Mouse (Mus musculus) embryonic facial prominence, embryonic 14.5 days (tissue): ENCODE measurements around the gene Crnn. TPM values are rescaled to one million over a fixed set of nuclear protein-coding genes. Genes with fewer than 3 reads are reported as not detected.

Source experiments
- ATAC-seq: fragments of 200-750 bp; cut with Nextera tagmentation; 2 replicates; pipeline ENCODE4 v1.8.0; 2017; ENCODE audit warnings: low read depth, moderate number of reproducible peaks, moderate TSS enrichment
- DNase-seq: peaks from one replicate; pipeline ENCODE4 v3.0.0-alpha.2; 2015; ENCODE audit warnings: low spot score
- H3K27ac ChIP-seq: fragments of 300-500 bp; sonication (generic); replicated peaks from 2 replicates; pipeline ENCODE4 v1.5.1; 2014; ENCODE audit warnings: low read depth, mild to moderate bottlenecking, low read length, moderate library complexity
- H3K27me3 ChIP-seq: fragments of 300-500 bp; sonication (generic); replicated peaks from 2 replicates; pipeline ENCODE4 v1.6.1; 2014; ENCODE audit warnings: low read length; ENCODE audit not compliant: control insufficient read depth, insufficient read depth
- H3K36me3 ChIP-seq: fragments of 300-500 bp; sonication (generic); 2 replicates; pipeline ENCODE4 v1.6.1; 2014; ENCODE audit warnings: low read length, mixed read lengths; ENCODE audit not compliant: control insufficient read depth, insufficient read depth
- H3K4me1 ChIP-seq: fragments of 300-500 bp; sonication (generic); 2 replicates; pipeline ENCODE4 v1.6.1; 2014; ENCODE audit warnings: antibody characterized with exemption, low read length; ENCODE audit not compliant: control insufficient read depth, insufficient read depth
- H3K4me2 ChIP-seq: fragments of 300-500 bp; sonication (generic); 2 replicates; pipeline ENCODE4 v1.6.1; 2014; ENCODE audit warnings: low read depth, mild to moderate bottlenecking, low read length, moderate library complexity, mixed read lengths
- H3K4me3 ChIP-seq: fragments of 300-500 bp; sonication (generic); 2 replicates; pipeline ENCODE4 v1.5.1; 2014; ENCODE audit warnings: low read depth, mild to moderate bottlenecking, low read length
- H3K9ac ChIP-seq: fragments of 300-500 bp; sonication (generic); 2 replicates; pipeline ENCODE4 v1.6.1; 2014; ENCODE audit warnings: low read depth, mild to moderate bottlenecking, low read length, moderate library complexity, mixed read lengths
- H3K9me3 ChIP-seq: fragments of 300-500 bp; sonication (generic); 2 replicates; pipeline ENCODE4 v1.6.1; 2016; ENCODE audit warnings: low read length; ENCODE audit not compliant: control insufficient read depth
- WGBS: fragments of 180-500 bp; shearing (Covaris S2); extraction: QIAGEN DNeasy Blood & Tissue Kit; methylation state at CpG from one replicate; pipeline ENCODE4 v1.1.7; 2014; 5-methylcytosine and 5-hydroxymethylcytosine counted together
- polyA plus RNA-seq: library from polyadenylated mRNA; unstranded; fragments of >200 nt; fragmentation: Nextera tagmentation; extraction: Ambion mirVana; gene quantifications from 2 replicates; pipeline ENCODE4 v1.2.1, GENCODE M21; 2014

Gene Crnn
- polyA plus RNA-seq, result 2.1 TPM in 2 replicates

DNA sequence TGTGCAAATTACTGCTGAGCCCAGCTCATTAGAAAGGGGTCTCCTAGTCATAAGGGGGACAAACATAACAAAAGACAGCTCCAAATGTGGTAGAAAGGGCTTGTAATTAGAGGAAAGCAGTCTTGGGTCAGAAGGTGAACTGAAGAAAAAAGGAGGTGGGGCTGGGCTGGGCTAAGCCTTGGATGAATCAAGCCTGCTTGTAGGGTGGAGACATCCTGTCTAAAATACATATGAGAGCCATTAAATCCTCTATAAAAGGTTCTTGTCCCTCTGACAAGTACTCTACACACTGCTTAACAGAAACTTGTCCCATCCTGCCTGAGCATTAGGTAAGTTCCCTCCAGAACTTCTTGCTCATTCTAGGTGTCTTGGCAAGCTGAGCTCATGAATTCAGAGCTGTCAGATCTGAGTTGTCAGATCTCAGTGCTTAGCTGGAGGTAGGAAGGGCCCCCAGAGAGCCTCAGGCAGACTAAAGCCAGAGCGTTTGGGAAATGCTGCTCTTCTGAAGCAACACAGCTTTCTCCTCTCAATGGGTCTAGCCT lies at the start of gene Crnn:
TSS of gene Crnn (plus strand) at position 278 of the 542 bp plus-strand sequence.
- WGBS, result 33% methylated on average over 1 of the region's 1 CpGs
- DNase-seq (peak; percentile 48), ATAC-seq (peak; percentile 80; the same call in 1 of the 2 replicates)
- H3K36me3 ChIP-seq, result no peaks in the 10 kb centered on the region
- no peak within 1 kb of the TSS for H3K4me2 ChIP-seq
- no peaks in the 10 kb centered on the region for H3K27me3 ChIP-seq
- no peak within 1 kb of the TSS for H3K4me3 ChIP-seq
- H3K9ac ChIP-seq, result no peak within 1 kb of the TSS
- no peaks in the 10 kb centered on the region for H3K9me3 ChIP-seq
- no peaks in the 10 kb centered on the region for H3K4me1 ChIP-seq
- H3K27ac ChIP-seq, result no peak within 1 kb of the TSS

DNA sequence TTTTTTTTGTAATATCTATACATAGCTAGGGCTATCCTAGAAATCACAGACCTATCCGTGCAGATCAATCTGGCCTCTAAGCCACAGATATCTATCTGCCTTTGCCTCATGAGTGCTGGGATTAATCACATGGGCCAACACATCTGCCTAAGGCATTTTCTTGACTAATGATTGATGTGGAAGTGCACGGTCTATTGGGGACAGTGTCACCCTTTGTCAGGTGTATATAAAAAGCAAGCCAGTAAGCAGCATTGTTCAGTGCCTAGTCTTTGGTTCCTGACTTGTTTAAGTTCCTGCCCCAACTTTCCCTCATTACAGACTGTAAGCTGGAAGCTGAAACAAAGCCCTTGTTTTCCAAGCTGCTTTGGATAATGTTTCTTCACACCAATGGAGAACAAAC lies 48.1 kb upstream of the Crnn start:
- WGBS, result 62% methylated on average over 2 of the region's 2 CpGs
- DNase-seq (no peak), ATAC-seq (no peak)
- Histone ChIP-seq H3K4me2 (no peak overlapping the region), H3K27ac (no peak overlapping the region), H3K9ac (no peak overlapping the region), H3K4me3 (no peak overlapping the region), H3K27me3 (no peaks in the 10 kb centered on the region), H3K9me3 (no peaks in the 10 kb centered on the region), H3K4me1 (no peaks in the 10 kb centered on the region), H3K36me3 (no peaks in the 10 kb centered on the region)

DNA sequence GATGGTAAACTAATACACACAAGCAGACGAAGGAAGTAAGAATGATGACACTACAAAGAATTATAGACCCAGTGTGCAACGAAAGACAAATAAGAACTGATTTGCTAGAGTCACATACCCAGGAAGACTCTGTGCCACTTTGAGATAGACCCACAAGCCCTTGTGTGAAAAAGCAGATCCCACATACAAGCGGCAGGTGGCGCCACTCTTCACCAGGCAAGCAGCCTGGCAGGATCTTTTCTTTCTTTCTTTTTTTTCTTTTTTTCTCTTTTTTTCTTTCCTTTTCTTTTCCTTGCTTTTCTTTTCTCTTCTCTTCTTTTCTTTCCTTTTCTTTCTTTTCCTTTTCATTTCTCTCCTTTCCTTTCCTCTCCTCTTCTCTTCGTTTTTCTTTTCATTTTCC lies 32.9 kb upstream of the Crnn start:
- DNase-seq (no peak), ATAC-seq (no peak)
- WGBS, result 34% methylated on average over 5 of the region's 5 CpGs

DNA sequence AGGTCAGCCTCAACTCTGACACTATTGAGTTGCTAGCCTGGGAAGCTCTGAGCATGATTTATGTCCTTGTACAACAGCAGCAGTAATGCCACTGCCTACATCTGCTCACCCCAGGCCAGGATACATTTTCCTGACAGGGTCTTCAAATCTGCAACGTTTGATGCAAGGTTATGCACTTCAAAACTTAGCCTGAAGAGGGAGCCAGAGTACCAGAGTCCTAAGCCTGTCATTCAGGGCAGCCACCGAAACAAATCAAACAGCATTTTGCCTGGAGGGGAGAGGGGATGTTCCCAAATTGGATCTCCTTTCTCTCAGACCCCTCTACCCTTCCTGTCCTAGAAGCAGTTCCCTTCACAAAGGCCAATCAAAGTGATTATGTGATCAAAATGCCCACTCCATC lies 30.1 kb upstream of the Crnn start:
- peak; percentile 30 for DNase-seq
- Histone ChIP-seq H3K9ac (no peak overlapping the region), H3K4me3 (no peak overlapping the region), H3K9me3 (no peaks in the 10 kb centered on the region), H3K4me2 (no peak overlapping the region), H3K36me3 (no peaks in the 10 kb centered on the region), H3K27ac (no peak overlapping the region), H3K27me3 (no peaks in the 10 kb centered on the region), H3K4me1 (no peaks in the 10 kb centered on the region)
- no peak for ATAC-seq
- WGBS, result 0% methylated on average over 2 of the region's 2 CpGs

More for the DNA sequence above, 32.9 kb upstream of the Crnn start:
- Histone ChIP-seq H3K27me3 (no peaks in the 10 kb centered on the region), H3K4me2 (no peak overlapping the region), H3K4me3 (no peak overlapping the region), H3K9ac (no peak overlapping the region), H3K9me3 (no peaks in the 10 kb centered on the region), H3K27ac (no peak overlapping the region), H3K36me3 (no peaks in the 10 kb centered on the region), H3K4me1 (no peaks in the 10 kb centered on the region)

DNA sequence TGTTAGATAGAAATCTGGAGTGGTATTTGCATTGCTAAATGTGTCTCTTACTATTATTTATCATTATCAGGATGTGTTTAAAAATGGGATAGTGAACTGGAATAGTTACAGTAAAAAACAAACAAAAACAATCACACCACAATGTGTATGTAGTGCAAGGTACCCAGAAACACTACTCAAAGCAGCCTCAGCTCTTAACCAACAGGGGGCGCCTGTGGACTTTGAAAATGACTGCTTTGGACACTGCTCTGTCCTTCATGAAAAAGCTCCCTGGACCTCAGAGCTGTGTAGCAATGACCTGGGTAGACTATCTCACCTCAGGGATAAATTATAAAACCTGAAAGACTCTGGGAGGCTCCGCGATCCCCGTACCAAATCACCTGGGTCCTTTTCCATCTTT lies 25.5 kb upstream of the Crnn start:
- H3K9me3 ChIP-seq, result no peaks in the 10 kb centered on the region
- H3K36me3 ChIP-seq, result no peaks in the 10 kb centered on the region
- DNase-seq (no peak), ATAC-seq (no peak)
- no peak overlapping the region for H3K27ac ChIP-seq
- H3K4me3 ChIP-seq, result no peak overlapping the region
- no peaks in the 10 kb centered on the region for H3K4me1 ChIP-seq
- no peak overlapping the region for H3K4me2 ChIP-seq
- no peak overlapping the region for H3K9ac ChIP-seq
- H3K27me3 ChIP-seq, result no peaks in the 10 kb centered on the region
- 52% methylated on average over 4 of the region's 4 CpGs for WGBS

DNA sequence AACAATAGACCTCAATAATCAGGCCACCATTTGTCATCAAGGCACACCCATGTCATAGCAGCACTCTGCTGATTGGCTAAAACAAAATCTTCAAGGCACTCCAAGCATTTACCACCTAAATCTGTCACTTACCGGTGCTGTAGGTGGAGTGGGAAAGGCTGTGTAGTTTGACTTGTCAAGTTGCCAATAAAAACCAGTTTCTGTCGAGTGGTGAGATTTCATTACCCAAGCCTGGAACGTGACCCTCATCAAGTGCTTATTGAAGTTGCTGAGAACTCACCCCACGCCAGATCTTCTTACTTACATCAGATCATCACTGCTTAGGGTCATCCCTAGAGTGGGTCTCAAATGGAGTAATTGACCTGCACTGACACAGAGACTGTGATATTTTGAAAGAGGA lies 16.5 kb upstream of the Crnn start:
- Histone ChIP-seq H3K9ac (no peak overlapping the region), H3K27me3 (no peaks in the 10 kb centered on the region), H3K27ac (no peak overlapping the region), H3K9me3 (no peaks in the 10 kb centered on the region), H3K36me3 (no peaks in the 10 kb centered on the region), H3K4me1 (no peaks in the 10 kb centered on the region), H3K4me2 (no peak overlapping the region), H3K4me3 (no peak overlapping the region)
- DNase-seq (peak; percentile 58), ATAC-seq (peak; percentile 60; the same call in 1 of the 2 replicates)
- 44% methylated on average over 4 of the region's 4 CpGs for WGBS

DNA sequence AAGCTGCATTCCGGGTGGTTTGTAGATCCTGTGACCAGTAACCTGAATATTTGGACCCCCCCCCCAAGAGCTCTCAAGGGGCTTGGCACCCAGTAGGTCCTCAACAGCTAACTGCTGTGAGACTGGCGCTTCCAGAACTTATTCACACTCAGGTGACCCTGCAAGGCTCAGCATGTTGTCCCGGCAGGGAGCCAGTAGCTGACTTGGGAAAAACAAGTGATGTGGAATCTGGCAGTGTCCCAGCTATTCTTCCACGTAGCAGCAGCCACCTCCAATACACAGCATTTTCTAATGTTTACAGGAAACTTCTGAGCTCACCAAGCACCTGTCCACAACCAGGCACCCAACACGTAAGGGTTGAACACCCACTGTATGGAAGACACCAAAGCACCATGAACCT lies 15.5 kb upstream of the Crnn start:
- Histone ChIP-seq H3K36me3 (no peaks in the 10 kb centered on the region), H3K4me2 (no peak overlapping the region), H3K9me3 (no peaks in the 10 kb centered on the region), H3K4me1 (no peaks in the 10 kb centered on the region), H3K9ac (no peak overlapping the region), H3K4me3 (no peak overlapping the region), H3K27me3 (no peaks in the 10 kb centered on the region), H3K27ac (no peak overlapping the region)
- no peak for ATAC-seq
- WGBS, result 42% methylated on average over 5 of the region's 5 CpGs
- DNase-seq, result peak; percentile 46

DNA sequence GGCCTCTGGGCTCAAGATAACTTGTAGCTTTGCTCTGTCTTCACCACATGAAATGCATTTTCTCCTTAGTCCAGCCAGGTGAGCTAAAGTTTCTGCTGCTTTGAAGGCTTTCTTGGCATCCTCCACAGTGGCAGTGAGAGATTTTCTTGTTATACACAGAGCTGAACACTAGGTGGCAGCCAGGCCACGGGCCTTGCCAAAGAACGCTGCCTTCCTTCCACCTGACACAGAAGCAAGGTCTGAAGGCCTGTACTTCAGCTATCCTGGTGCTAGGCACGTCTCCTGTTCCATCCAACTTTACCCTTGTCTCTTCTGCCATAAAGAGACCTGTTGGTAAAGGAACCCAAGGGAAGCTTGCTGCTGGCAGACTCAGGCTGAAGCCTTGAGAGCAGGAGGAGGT lies 14.1 kb upstream of the Crnn start:
- H3K27me3 ChIP-seq, result no peaks in the 10 kb centered on the region
- H3K4me2 ChIP-seq, result no peak overlapping the region
- H3K27ac ChIP-seq, result no peak overlapping the region
- H3K4me1 ChIP-seq, result no peaks in the 10 kb centered on the region
- 12% methylated on average over 3 of the region's 3 CpGs for WGBS
- H3K36me3 ChIP-seq, result no peaks in the 10 kb centered on the region
- H3K9ac ChIP-seq, result no peak overlapping the region
- DNase-seq, result peak; percentile 59
- no peaks in the 10 kb centered on the region for H3K9me3 ChIP-seq
- no peak for ATAC-seq
- H3K4me3 ChIP-seq, result no peak overlapping the region

DNA sequence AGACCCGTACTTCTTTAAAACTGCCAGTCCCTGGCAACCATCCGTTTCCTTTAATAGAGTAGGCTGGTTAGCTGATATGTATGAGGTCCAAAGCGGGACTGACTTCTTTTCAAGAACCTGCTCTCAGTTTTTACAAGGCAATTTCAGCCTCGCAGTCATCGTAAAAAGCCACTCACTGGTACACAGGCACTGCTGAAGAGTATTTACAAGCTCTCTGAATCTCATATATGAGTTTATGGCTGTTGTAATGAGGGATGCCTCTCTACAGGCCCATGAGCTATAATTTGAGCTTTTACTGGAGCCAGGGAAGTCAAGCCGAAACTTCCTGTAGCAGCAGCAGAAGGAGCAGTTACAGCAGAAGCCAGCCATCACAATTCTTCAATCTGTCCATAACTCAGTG lies 17.9 kb downstream of the Crnn start:
- no peaks in the 10 kb centered on the region for H3K9me3 ChIP-seq
- H3K27ac ChIP-seq, result no peak overlapping the region
- ATAC-seq, result no peak
- no peaks in the 10 kb centered on the region for H3K4me1 ChIP-seq
- H3K4me3 ChIP-seq, result no peak overlapping the region
- WGBS, result 74% methylated on average over 6 of the region's 6 CpGs
- no peaks in the 10 kb centered on the region for H3K36me3 ChIP-seq
- no peaks in the 10 kb centered on the region for H3K27me3 ChIP-seq
- H3K9ac ChIP-seq, result no peak overlapping the region
- DNase-seq, result no peak
- no peak overlapping the region for H3K4me2 ChIP-seq
